Mouse (Mus musculus) liver, adult (tissue): Measurements from ENCODE around the gene Sfrp5.

Experiments used
- GATA4 ChIP-seq: IDR thresholded peaks from 2 replicates; pipeline ENCODE4 v1.6.1; 2014; ENCODE audit warnings: mild to moderate bottlenecking, low read length; ENCODE audit not compliant: insufficient replicate concordance

Gene Sfrp5

GRCm38 (mm10) chr19:42214601-42215000 lies 12.5 kb upstream of the Sfrp5 start:
- TF ChIP-seq GATA4, result no peak

- no peak for TF ChIP-seq GATA4
These were observed 9.9 kb upstream of the Sfrp5 start for GRCm38 (mm10) chr19:42211936-42212335.

GRCm38 (mm10) chr19:42209976-42210375 lies 7.9 kb upstream of the Sfrp5 start:
- TF ChIP-seq GATA4, result no peak

GRCm38 (mm10) chr19:42209485-42209884 lies 7.4 kb upstream of the Sfrp5 start:
- no peak for TF ChIP-seq GATA4

- TF ChIP-seq GATA4, result no peak
These were observed 3.1 kb upstream of the Sfrp5 start for GRCm38 (mm10) chr19:42205201-42205600.

GRCm38 (mm10) chr19:42204306-42204705 lies 2.3 kb upstream of the Sfrp5 start:
- no peak for TF ChIP-seq GATA4

GRCm38 (mm10) chr19:42202467-42202866 lies 415 bp upstream of the Sfrp5 start:
- no peak for TF ChIP-seq GATA4

- no peak for TF ChIP-seq GATA4
These were observed 4.0 kb downstream of the Sfrp5 start for GRCm38 (mm10) chr19:42198026-42198425.

- TF ChIP-seq GATA4, result no peak
These were observed 5.0 kb downstream of the Sfrp5 start for GRCm38 (mm10) chr19:42197066-42197465.

- no peak for TF ChIP-seq GATA4
These were observed 5.7 kb downstream of the Sfrp5 start for GRCm38 (mm10) chr19:42196378-42196777.

- TF ChIP-seq GATA4, result no peak
These were observed 8.7 kb downstream of the Sfrp5 start for GRCm38 (mm10) chr19:42193311-42193710.

GRCm38 (mm10) chr19:42190494-42190893 lies 11.6 kb downstream of the Sfrp5 start:
- TF ChIP-seq GATA4, result no peak

- no peak for TF ChIP-seq GATA4
These were observed 12.3 kb downstream of the Sfrp5 start for GRCm38 (mm10) chr19:42189735-42190134.

- TF ChIP-seq GATA4, result no peak
These were observed 19.4 kb downstream of the Sfrp5 start for GRCm38 (mm10) chr19:42182673-42183072.

- TF ChIP-seq GATA4, result no peak
These were observed 22.7 kb downstream of the Sfrp5 start for GRCm38 (mm10) chr19:42179356-42179755.

- TF ChIP-seq GATA4, result no peak
These were observed 24.6 kb downstream of the Sfrp5 start for GRCm38 (mm10) chr19:42177461-42177860.

GRCm38 (mm10) chr19:42176841-42177240 lies 25.2 kb downstream of the Sfrp5 start:
- no peak for TF ChIP-seq GATA4

- no peak; the same call in 1 of the 2 replicates for TF ChIP-seq GATA4
These were observed 31.8 kb downstream of the Sfrp5 start for GRCm38 (mm10) chr19:42170025-42170969.
